Mouse (Mus musculus): ENCODE measurements around the gene Il2. TPM values are rescaled to one million over a fixed set of nuclear protein-coding genes. Genes with fewer than 3 reads are reported as not detected.

Gene Il2
- polyA plus RNA-seq, 1 experiment from 2014 or later, result 0.17 TPM

DNA sequence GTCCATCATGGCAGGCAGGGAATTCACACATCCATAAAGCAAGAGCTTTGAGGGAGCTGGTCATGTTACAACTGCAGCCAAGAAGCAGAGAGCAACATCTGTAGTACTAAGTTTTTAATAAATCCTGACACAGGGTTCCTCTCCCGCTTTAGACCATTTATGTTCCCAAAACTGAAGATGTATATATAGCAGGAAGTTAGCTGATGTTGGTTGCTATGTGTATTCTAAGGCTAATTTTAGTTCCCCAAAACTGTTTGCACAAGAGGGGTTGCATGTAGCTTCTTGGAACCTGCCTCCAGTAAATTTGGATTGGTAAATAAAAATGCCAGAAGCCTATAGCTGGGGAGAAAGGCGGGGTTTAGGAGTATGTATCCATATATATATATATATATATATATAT lies 16.1 kb upstream of the Il2 start:
- Histone ChIP-seq H3K4me1 (no peaks in the 10 kb centered on the region), H3K4me3 (no peak overlapping the region), H3K9me3 (no peaks in the 10 kb centered on the region; the same call in 1 of the 2 replicates), H3K36me3 (replicated peaks) (no peaks in the 10 kb centered on the region), H3K27ac (no peak overlapping the region), H3K27me3 (ENCODE audit: poor library complexity, severe bottlenecking) (no peaks in the 10 kb centered on the region)
- 89% methylated on average over 2 of the region's 2 CpGs for WGBS
- no peak for DNase-seq (ENCODE audit: extremely low spot score, low spot score)

DNA sequence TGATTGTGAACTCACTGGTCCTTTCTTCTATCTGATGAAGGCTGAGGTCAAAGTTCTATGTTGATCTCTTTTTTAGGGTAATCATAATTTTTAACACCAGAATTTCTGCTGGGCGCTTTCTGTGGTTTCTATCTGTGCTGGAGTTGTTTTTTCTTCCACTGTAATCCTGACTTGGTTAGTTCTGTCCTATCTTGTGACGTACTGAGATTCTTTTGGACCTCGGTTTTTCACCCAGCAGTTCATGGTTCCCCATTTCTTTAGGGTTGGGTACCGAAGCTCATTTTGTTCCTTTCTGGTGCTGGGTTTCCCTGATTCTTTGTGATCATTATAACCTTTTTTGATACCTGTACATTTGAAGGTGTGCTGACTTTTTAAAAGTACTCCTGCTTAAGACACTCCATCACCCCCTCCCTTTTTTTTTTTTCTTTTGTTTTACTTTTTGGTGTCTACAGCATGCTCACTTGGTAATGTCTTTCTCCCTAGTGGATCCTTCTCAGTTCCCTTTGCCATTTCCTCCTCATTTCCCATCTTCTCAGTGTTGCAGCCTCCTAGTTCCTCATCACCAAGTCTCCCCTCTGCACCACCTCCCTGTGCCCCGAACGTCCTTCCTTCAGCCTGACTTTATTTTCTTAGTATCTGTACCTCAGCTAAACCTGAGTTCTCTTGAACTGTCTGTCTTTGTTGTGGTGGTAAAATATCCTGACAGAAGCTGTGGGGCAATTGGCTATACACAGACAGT lies 14.6 kb upstream of the Il2 start:
- no peak overlapping the region for H3K27ac ChIP-seq
- no peak for DNase-seq (ENCODE audit: extremely low spot score, low spot score)
- H3K36me3 ChIP-seq (replicated peaks), result no peaks in the 10 kb centered on the region
- no peak overlapping the region for H3K4me3 ChIP-seq
- 91% methylated on average over 6 of the region's 6 CpGs for WGBS
- H3K4me1 ChIP-seq, result no peaks in the 10 kb centered on the region
- H3K9me3 ChIP-seq, result no peaks in the 10 kb centered on the region; the same call in 1 of the 2 replicates
- no peaks in the 10 kb centered on the region for H3K27me3 ChIP-seq (ENCODE audit: poor library complexity, severe bottlenecking)

DNA sequence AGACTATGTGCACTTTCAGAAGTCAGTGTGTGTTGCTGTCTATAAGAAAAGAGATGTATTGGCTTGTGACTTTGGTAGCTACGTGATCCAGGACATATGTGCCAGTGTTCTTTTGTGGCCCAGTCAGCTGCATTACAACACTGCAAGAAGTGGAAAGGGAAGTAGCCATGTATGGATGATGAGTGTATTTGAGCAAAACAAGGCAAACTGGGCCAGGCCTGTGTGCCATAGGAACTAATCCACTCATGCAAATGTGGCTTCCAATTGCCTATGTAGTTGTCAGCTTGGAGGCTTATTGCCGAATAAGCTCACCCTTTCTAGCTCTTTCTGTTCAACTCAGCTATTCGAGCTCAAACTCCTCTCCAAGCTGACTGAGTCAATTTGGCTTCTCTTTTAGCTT lies 13.4 kb upstream of the Il2 start:
- Histone ChIP-seq H3K27me3 (ENCODE audit: poor library complexity, severe bottlenecking) (no peaks in the 10 kb centered on the region), H3K4me1 (no peaks in the 10 kb centered on the region), H3K9me3 (no peaks in the 10 kb centered on the region; the same call in 1 of the 2 replicates), H3K27ac (no peak overlapping the region), H3K36me3 (replicated peaks) (no peaks in the 10 kb centered on the region), H3K4me3 (no peak overlapping the region)
- no peak for DNase-seq (ENCODE audit: extremely low spot score, low spot score)
- 89% methylated on average over 3 of the region's 3 CpGs for WGBS

DNA sequence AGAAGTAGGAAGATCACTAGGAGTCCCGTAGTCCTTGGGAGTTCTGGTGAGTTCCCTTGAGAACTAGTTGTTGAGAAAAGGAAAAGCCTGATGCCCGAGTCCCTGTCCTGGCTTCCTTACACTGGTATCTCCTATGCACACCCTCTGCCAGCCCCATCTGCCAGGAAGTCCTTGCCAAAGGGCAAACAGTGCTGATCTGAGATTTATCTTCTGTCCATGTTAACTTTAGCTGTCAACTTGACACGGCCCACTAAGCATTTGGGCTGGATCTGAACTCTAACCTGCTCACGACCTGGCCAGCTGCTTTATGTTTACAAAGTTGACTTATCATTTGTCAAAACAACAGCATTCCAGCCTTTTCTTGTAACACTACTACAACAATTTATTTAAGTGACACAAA lies 11.5 kb upstream of the Il2 start:
- no peaks in the 10 kb centered on the region for H3K27me3 ChIP-seq (ENCODE audit: poor library complexity, severe bottlenecking)
- no peaks in the 10 kb centered on the region for H3K4me1 ChIP-seq
- no peaks in the 10 kb centered on the region; the same call in 1 of the 2 replicates for H3K9me3 ChIP-seq
- DNase-seq (ENCODE audit: extremely low spot score, low spot score), result no peak
- H3K36me3 ChIP-seq (replicated peaks), result no peaks in the 10 kb centered on the region
- H3K27ac ChIP-seq, result no peak overlapping the region
- 80% methylated on average over 4 of the region's 4 CpGs for WGBS
- no peak overlapping the region for H3K4me3 ChIP-seq

DNA sequence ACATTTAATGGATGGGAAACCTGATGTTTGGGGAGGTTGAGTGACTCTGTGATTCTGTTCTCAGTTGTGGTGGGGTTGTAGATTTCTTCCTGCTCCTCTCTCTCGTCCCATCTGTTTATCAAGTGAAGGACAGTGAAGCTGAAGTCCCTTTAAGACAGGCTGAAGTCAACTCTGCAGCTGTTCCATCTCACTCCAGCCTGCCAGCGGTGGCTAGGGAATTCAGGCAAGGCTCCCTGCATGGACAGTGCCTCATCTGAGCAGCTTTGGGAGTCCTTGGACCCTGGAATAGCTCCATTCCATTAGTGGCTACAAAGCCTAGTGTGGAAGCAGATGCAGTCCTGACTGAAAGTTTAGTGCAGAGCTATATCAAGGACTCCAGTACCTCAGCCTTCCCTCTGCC lies 3.3 kb upstream of the Il2 start:
- WGBS, result 80% methylated on average over 2 of the region's 2 CpGs
- DNase-seq (ENCODE audit: extremely low spot score, low spot score), result no peak
- H3K4me1 ChIP-seq, result no peaks in the 10 kb centered on the region

DNA sequence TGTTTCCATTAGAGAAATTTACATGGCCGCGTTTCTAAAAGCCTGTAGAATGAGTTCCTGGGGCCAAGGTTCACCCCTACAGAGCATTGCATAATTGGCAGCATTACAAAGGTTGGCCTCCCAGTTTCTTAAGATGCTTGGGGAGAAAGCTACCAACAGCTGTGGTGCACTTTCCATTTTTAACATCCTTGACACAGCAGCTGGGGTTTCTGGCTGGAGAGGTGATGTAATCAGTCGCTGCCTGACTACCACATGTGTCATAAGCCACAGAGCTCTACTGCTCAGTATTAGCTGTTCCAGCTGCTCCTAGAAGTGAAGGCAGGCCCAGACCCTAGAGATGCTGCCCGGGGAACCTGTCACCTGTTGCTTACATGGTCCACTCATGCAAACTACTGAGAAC lies 2.5 kb upstream of the Il2 start:
- no peak overlapping the region for H3K4me3 ChIP-seq
- H3K9me3 ChIP-seq, result no peaks in the 10 kb centered on the region
- H3K36me3 ChIP-seq (replicated peaks), result no peaks in the 10 kb centered on the region
- WGBS, result 65% methylated on average over 4 of the region's 4 CpGs
- no peaks in the 10 kb centered on the region for H3K4me1 ChIP-seq
- no peak for DNase-seq (ENCODE audit: extremely low spot score, low spot score)
- H3K27ac ChIP-seq, result no peak overlapping the region
- no peaks in the 10 kb centered on the region for H3K27me3 ChIP-seq (ENCODE audit: poor library complexity, severe bottlenecking)

More for the DNA sequence above, 3.3 kb upstream of the Il2 start:
- no peaks in the 10 kb centered on the region for H3K27me3 ChIP-seq (ENCODE audit: poor library complexity, severe bottlenecking)
- H3K27ac ChIP-seq, result no peak overlapping the region
- H3K4me3 ChIP-seq, result no peak overlapping the region
- no peaks in the 10 kb centered on the region for H3K36me3 ChIP-seq (replicated peaks)
- H3K9me3 ChIP-seq, result no peaks in the 10 kb centered on the region

DNA sequence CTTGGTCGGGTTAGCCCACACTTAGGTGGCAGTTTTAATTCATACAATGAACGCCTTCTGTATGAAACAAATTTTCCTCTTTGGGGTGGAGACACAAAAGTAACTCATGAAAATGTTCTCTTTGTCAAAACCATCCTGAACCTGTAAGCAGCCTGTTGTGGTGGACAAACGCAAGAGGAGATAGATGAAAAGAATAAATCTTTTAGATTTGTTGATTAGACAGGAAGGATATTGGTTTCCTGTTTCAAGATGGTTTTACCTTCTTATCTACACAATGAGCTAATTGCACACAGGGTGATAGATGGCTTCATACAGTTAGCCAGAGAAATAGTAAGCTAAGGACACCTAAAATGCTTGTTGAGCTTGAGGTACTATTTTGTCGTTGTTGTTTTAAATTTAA lies 403 bp upstream of the Il2 start:
- H3K27me3 ChIP-seq (ENCODE audit: poor library complexity, severe bottlenecking), result no peaks in the 10 kb centered on the region
- H3K4me3 ChIP-seq, result no peak overlapping the region
- no peaks in the 10 kb centered on the region for H3K4me1 ChIP-seq
- H3K9me3 ChIP-seq, result no peaks in the 10 kb centered on the region
- no peak for DNase-seq (ENCODE audit: extremely low spot score, low spot score)
- H3K36me3 ChIP-seq (replicated peaks), result no peaks in the 10 kb centered on the region
- WGBS, result 87% methylated on average over 4 of the region's 4 CpGs
- no peak overlapping the region for H3K27ac ChIP-seq

DNA sequence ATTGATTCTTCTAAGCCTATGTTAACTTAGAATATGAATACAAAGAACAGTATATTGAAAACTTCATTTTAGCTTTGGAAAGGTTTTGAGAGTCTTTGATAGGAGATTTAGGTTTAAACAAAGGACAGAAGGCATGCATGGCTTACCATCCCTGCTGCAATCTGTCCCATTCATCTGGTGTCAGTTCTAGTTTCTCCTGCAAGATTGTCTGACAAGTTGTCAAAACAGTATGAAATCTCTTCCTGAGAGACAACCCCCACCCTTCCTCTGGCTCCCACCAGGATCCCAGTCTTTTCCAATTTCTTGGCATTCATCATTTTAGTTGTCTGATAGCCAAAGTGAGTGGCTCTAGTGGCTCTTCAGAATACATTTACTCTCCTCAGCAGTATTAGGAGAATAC lies 35.0 kb downstream of the Il2 start:
- H3K4me3 ChIP-seq, result no peak overlapping the region
- no peaks in the 10 kb centered on the region for H3K36me3 ChIP-seq (replicated peaks)
- DNase-seq (ENCODE audit: extremely low spot score, low spot score), result no peak
- H3K27ac ChIP-seq, result no peak overlapping the region
- no peaks in the 10 kb centered on the region for H3K27me3 ChIP-seq (ENCODE audit: poor library complexity, severe bottlenecking)
- H3K4me1 ChIP-seq, result no peaks in the 10 kb centered on the region
- H3K9me3 ChIP-seq, result no peaks in the 10 kb centered on the region

DNA sequence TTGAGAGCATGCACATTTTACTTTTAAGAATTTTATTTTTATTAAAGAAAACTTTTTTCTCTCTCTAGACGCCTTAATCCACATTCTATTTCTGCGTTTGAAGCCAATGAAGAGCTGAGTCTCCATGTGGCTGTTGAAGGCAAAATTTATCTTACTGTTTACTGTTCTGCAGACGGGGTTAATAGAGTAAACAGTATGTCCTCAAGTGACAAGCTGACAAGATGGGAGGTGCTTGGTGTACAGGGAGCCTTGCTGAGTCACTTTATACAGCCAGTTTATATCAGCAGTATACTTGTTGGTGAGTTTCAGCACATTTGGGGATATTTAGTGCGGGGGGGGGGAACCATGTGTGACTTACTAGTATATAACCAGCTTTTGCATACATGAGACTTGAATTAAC lies 40.9 kb downstream of the Il2 start:
- Histone ChIP-seq H3K9me3 (no peaks in the 10 kb centered on the region), H3K27me3 (ENCODE audit: poor library complexity, severe bottlenecking) (no peaks in the 10 kb centered on the region), H3K4me1 (no peaks in the 10 kb centered on the region), H3K36me3 (replicated peaks) (no peaks in the 10 kb centered on the region), H3K27ac (no peak overlapping the region), H3K4me3 (no peak overlapping the region)
- WGBS, result 81% methylated on average over 4 of the region's 4 CpGs
- no peak for DNase-seq (ENCODE audit: extremely low spot score, low spot score)

DNA sequence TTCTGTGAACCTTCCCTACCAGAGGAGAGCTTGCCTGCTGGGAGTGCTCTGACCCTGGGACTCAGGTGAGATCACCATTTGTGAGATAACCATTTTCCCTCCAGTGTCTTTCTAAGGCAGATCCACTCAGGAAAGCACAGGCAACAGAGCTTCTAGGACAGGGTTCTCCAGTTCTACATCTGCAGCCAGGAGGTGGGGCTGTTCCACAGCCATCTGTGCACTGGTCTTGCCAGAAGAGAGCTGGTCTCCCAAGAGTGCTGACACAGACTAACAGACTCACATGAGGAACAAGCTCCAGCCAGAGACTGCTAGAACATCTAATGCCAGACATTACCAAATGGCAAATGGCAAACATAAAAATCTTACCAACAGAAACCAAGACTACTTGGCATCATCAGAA lies 52.5 kb downstream of the Il2 start:
- H3K9me3 ChIP-seq, result peaks cover 14% of the 10 kb centered on the region
- H3K4me3 ChIP-seq, result no peak overlapping the region
- no peaks in the 10 kb centered on the region for H3K27me3 ChIP-seq (ENCODE audit: poor library complexity, severe bottlenecking)

More for the DNA sequence above, 52.5 kb downstream of the Il2 start:
- Histone ChIP-seq H3K27ac (no peak overlapping the region), H3K36me3 (replicated peaks) (no peaks in the 10 kb centered on the region), H3K4me1 (no peaks in the 10 kb centered on the region)
- DNase-seq (ENCODE audit: extremely low spot score, low spot score), result no peak

Other genes with a start within 250 kb of the Il2 start
- 0.33 and 0.36 TPM in 2 replicates for gene Adad1, start 62.4 kb downstream of the Il2 start, polyA plus RNA-seq (2016; fragmentation: Nextera tagmentation; extraction: Ambion mirVana)
- not detected in 2 replicates for gene Il21, start 106.7 kb upstream of the Il2 start, polyA plus RNA-seq (2016; fragmentation: Nextera tagmentation; extraction: Ambion mirVana)
- gene Bbs12, start 186.6 kb upstream of the Il2 start, polyA plus RNA-seq (2016; fragmentation: Nextera tagmentation; extraction: Ambion mirVana), result 9.8 and 10.2 TPM in 2 replicates
- gene Cetn4, start 186.7 kb upstream of the Il2 start, polyA plus RNA-seq (2016; fragmentation: Nextera tagmentation; extraction: Ambion mirVana), result 2.4 and 2.7 TPM in 2 replicates
- gene Fgf2, start 222.4 kb upstream of the Il2 start, polyA plus RNA-seq (2016; fragmentation: Nextera tagmentation; extraction: Ambion mirVana), result 0.36 and 0.80 TPM in 2 replicates

All from forebrain, embryonic 10.5 days (tissue).